Mouse (Mus musculus): Measurements from ENCODE around the gene Coasy. TPM values are rescaled to one million over a fixed set of nuclear protein-coding genes. Genes with fewer than 3 reads are reported as not detected.

Gene Coasy
- polyA plus RNA-seq, 1 experiment from 2014 or later: 42.8 TPM

- ATAC-seq (ENCODE audit: borderline replicate concordance, extremely low read depth, low FRiP score, low TSS enrichment): no peak
- Histone ChIP-seq H3K27ac (peak overlapping the region; percentile 26; the same call in 1 of the 2 replicates), H3K36me3 (peaks cover 24% of the 10 kb centered on the region; the same call in 1 of the 2 replicates)
These were observed 29.5 kb upstream of the Coasy start for GRCm38 (mm10) chr11:101052751-101053473.

GRCm38 (mm10) chr11:101053974-101054373 is 28.4 kb upstream of the Coasy start:
- ATAC-seq (ENCODE audit: borderline replicate concordance, extremely low read depth, low FRiP score, low TSS enrichment): no peak
- 100% methylated on average over 1 of the region's 1 CpGs for WGBS
- Histone ChIP-seq H3K9ac (no peak overlapping the region), H3K4me3 (no peak overlapping the region), H3K4me2 (no peak overlapping the region), H3K9me3 (no peaks in the 10 kb centered on the region), H3K36me3 (peaks cover 17% of the 10 kb centered on the region; the same call in 1 of the 2 replicates), H3K27me3 (no peaks in the 10 kb centered on the region), H3K27ac (no peak overlapping the region), H3K4me1 (peaks cover 44% of the 10 kb centered on the region)

More at GRCm38 (mm10) chr11:101052751-101053473, 29.5 kb upstream of the Coasy start:
- 78% methylated on average over 10 of the region's 10 CpGs for WGBS
- H3K4me2 ChIP-seq: no peak overlapping the region
- H3K27me3 ChIP-seq: no peaks in the 10 kb centered on the region
- H3K9ac ChIP-seq: no peak overlapping the region
- H3K9me3 ChIP-seq: no peaks in the 10 kb centered on the region
- no peak overlapping the region for H3K4me3 ChIP-seq
- H3K4me1 ChIP-seq: peaks cover 34% of the 10 kb centered on the region

GRCm38 (mm10) chr11:101055418-101055817 is 26.9 kb upstream of the Coasy start:
- H3K27ac ChIP-seq: peak overlapping the region; percentile 95
- H3K9me3 ChIP-seq: no peaks in the 10 kb centered on the region
- no peak for ATAC-seq (ENCODE audit: borderline replicate concordance, extremely low read depth, low FRiP score, low TSS enrichment)
- H3K27me3 ChIP-seq: no peaks in the 10 kb centered on the region
- H3K4me3 ChIP-seq: no peak overlapping the region
- 69% methylated on average over 14 of the region's 14 CpGs for WGBS
- no peak overlapping the region for H3K9ac ChIP-seq
- 0 out of 2 replicates have a peak, but pooled peaks cover 2% of the 10 kb centered on the region for H3K36me3 ChIP-seq
- no peak overlapping the region for H3K4me2 ChIP-seq
- peaks cover 58% of the 10 kb centered on the region for H3K4me1 ChIP-seq

- peaks cover 65% of the 10 kb centered on the region for H3K4me1 ChIP-seq
- H3K4me3 ChIP-seq: no peak overlapping the region
- 7% methylated on average over 8 of the region's 8 CpGs for WGBS
- peak; percentile 88 for ATAC-seq (ENCODE audit: borderline replicate concordance, extremely low read depth, low FRiP score, low TSS enrichment)
- peak overlapping the region; percentile 95 for H3K27ac ChIP-seq
- no peaks in the 10 kb centered on the region for H3K36me3 ChIP-seq
- no peaks in the 10 kb centered on the region for H3K9me3 ChIP-seq
- no peak overlapping the region for H3K4me2 ChIP-seq
- H3K9ac ChIP-seq: peak overlapping the region; percentile 36; the same call in 1 of the 2 replicates
- H3K27me3 ChIP-seq: no peaks in the 10 kb centered on the region
These were observed 25.5 kb upstream of the Coasy start for GRCm38 (mm10) chr11:101056885-101057284.

GRCm38 (mm10) chr11:101057860-101058259 is 24.5 kb upstream of the Coasy start:
- H3K4me2 ChIP-seq: no peak overlapping the region
- H3K4me1 ChIP-seq: peaks cover 71% of the 10 kb centered on the region
- H3K4me3 ChIP-seq: no peak overlapping the region
- no peaks in the 10 kb centered on the region for H3K27me3 ChIP-seq
- no peak overlapping the region for H3K9ac ChIP-seq
- ATAC-seq (ENCODE audit: borderline replicate concordance, extremely low read depth, low FRiP score, low TSS enrichment): no peak
- WGBS: 23% methylated on average over 5 of the region's 5 CpGs
- no peaks in the 10 kb centered on the region for H3K36me3 ChIP-seq
- H3K27ac ChIP-seq: peak overlapping the region; percentile 95
- H3K9me3 ChIP-seq: no peaks in the 10 kb centered on the region

GRCm38 (mm10) chr11:101058726-101059125 is 23.6 kb upstream of the Coasy start:
- H3K27ac ChIP-seq: peak overlapping the region; percentile 90
- no peaks in the 10 kb centered on the region for H3K27me3 ChIP-seq
- no peak for ATAC-seq (ENCODE audit: borderline replicate concordance, extremely low read depth, low FRiP score, low TSS enrichment)
- H3K4me3 ChIP-seq: no peak overlapping the region
- no peaks in the 10 kb centered on the region for H3K36me3 ChIP-seq
- H3K4me1 ChIP-seq: peaks cover 78% of the 10 kb centered on the region
- no peak overlapping the region for H3K9ac ChIP-seq
- no peaks in the 10 kb centered on the region for H3K9me3 ChIP-seq
- 44% methylated on average over 5 of the region's 5 CpGs for WGBS
- no peak overlapping the region for H3K4me2 ChIP-seq

- H3K36me3 ChIP-seq: no peaks in the 10 kb centered on the region
- H3K9ac ChIP-seq: no peak overlapping the region
- peaks cover 85% of the 10 kb centered on the region for H3K4me1 ChIP-seq
- H3K9me3 ChIP-seq: no peaks in the 10 kb centered on the region
- WGBS: 84% methylated on average over 10 of the region's 10 CpGs
- ATAC-seq (ENCODE audit: borderline replicate concordance, extremely low read depth, low FRiP score, low TSS enrichment): no peak
- no peaks in the 10 kb centered on the region for H3K27me3 ChIP-seq
- no peak overlapping the region for H3K4me3 ChIP-seq
- H3K4me2 ChIP-seq: no peak overlapping the region
- H3K27ac ChIP-seq: peak overlapping the region; percentile 90
These were observed 22.9 kb upstream of the Coasy start for GRCm38 (mm10) chr11:101059473-101059872.

GRCm38 (mm10) chr11:101060126-101060525 is 22.2 kb upstream of the Coasy start:
- Histone ChIP-seq H3K9me3 (no peaks in the 10 kb centered on the region), H3K9ac (0 out of 2 replicates have a peak overlapping the region, but pooled peaks have one; percentile 13), H3K4me2 (no peak overlapping the region), H3K4me3 (no peak overlapping the region), H3K36me3 (no peaks in the 10 kb centered on the region), H3K27me3 (no peaks in the 10 kb centered on the region), H3K27ac (peak overlapping the region; percentile 90), H3K4me1 (peaks cover 89% of the 10 kb centered on the region)
- WGBS: 42% methylated on average over 8 of the region's 8 CpGs
- ATAC-seq (ENCODE audit: borderline replicate concordance, extremely low read depth, low FRiP score, low TSS enrichment): no peak

GRCm38 (mm10) chr11:101061049-101061448 is 21.3 kb upstream of the Coasy start:
- no peaks in the 10 kb centered on the region for H3K9me3 ChIP-seq
- H3K27ac ChIP-seq: peak overlapping the region; percentile 90; the same call in 1 of the 2 replicates
- H3K9ac ChIP-seq: no peak overlapping the region
- no peaks in the 10 kb centered on the region for H3K27me3 ChIP-seq
- H3K4me1 ChIP-seq: peaks cover 84% of the 10 kb centered on the region
- H3K4me2 ChIP-seq: no peak overlapping the region
- no peak for ATAC-seq (ENCODE audit: borderline replicate concordance, extremely low read depth, low FRiP score, low TSS enrichment)
- WGBS: 85% methylated on average over 5 of the region's 5 CpGs
- no peak overlapping the region for H3K4me3 ChIP-seq
- no peaks in the 10 kb centered on the region for H3K36me3 ChIP-seq

GRCm38 (mm10) chr11:101062165-101062884 is 20.0 kb upstream of the Coasy start:
- ATAC-seq (ENCODE audit: borderline replicate concordance, extremely low read depth, low FRiP score, low TSS enrichment): no peak
- peak overlapping the region; percentile 99 for H3K27ac ChIP-seq
- H3K9ac ChIP-seq: peak overlapping the region; percentile 28; the same call in 1 of the 2 replicates
- H3K4me3 ChIP-seq: no peak overlapping the region
- WGBS: 62% methylated on average over 12 of the region's 12 CpGs
- no peaks in the 10 kb centered on the region for H3K9me3 ChIP-seq
- H3K27me3 ChIP-seq: no peaks in the 10 kb centered on the region
- no peaks in the 10 kb centered on the region for H3K36me3 ChIP-seq
- H3K4me1 ChIP-seq: peaks cover 82% of the 10 kb centered on the region
- no peak overlapping the region for H3K4me2 ChIP-seq

- peak overlapping the region; percentile 19 for H3K4me2 ChIP-seq
- H3K9ac ChIP-seq: peak overlapping the region; percentile 28; the same call in 1 of the 2 replicates
- H3K27ac ChIP-seq: peak overlapping the region; percentile 99
- H3K36me3 ChIP-seq: no peaks in the 10 kb centered on the region
- WGBS: 55% methylated on average over 14 of the region's 14 CpGs
- 0 out of 2 replicates have a peak, but pooled peaks cover under 1% of the 10 kb centered on the region for H3K27me3 ChIP-seq
- no peaks in the 10 kb centered on the region for H3K9me3 ChIP-seq
- peaks cover 76% of the 10 kb centered on the region for H3K4me1 ChIP-seq
- H3K4me3 ChIP-seq: no peak overlapping the region
- ATAC-seq (ENCODE audit: borderline replicate concordance, extremely low read depth, low FRiP score, low TSS enrichment): peak; percentile 3
These were observed 19.2 kb upstream of the Coasy start for GRCm38 (mm10) chr11:101062971-101063675.
